Mouse (Mus musculus) embryonic facial prominence, embryonic 14.5 days (tissue): Measurements from ENCODE around the gene Slc34a1. TPM values are rescaled to one million over a fixed set of nuclear protein-coding genes. Genes with fewer than 3 reads are reported as not detected.
A peak's percentile ranks its signal among the peaks of the same experiment; 100 is the strongest.
"Not testable (repeated sequence)": the region's sequence is repeated elsewhere in the genome, so short reads cannot be mapped to it uniquely, and the experiment has no call there.

Source experiments
- ATAC-seq: fragments of 200-750 bp; cut with Nextera tagmentation; 2 replicates; pipeline ENCODE4 v1.8.0; 2017; ENCODE audit warnings: low read depth, moderate number of reproducible peaks, moderate TSS enrichment
- DNase-seq: peaks from one replicate; pipeline ENCODE4 v3.0.0-alpha.2; 2015; ENCODE audit warnings: low spot score
- H3K27ac ChIP-seq: fragments of 300-500 bp; sonication (generic); replicated peaks from 2 replicates; pipeline ENCODE4 v1.5.1; 2014; ENCODE audit warnings: low read depth, mild to moderate bottlenecking, low read length, moderate library complexity
- H3K27me3 ChIP-seq: fragments of 300-500 bp; sonication (generic); replicated peaks from 2 replicates; pipeline ENCODE4 v1.6.1; 2014; ENCODE audit warnings: low read length; ENCODE audit not compliant: control insufficient read depth, insufficient read depth
- H3K36me3 ChIP-seq: fragments of 300-500 bp; sonication (generic); 2 replicates; pipeline ENCODE4 v1.6.1; 2014; ENCODE audit warnings: low read length, mixed read lengths; ENCODE audit not compliant: control insufficient read depth, insufficient read depth
- H3K4me1 ChIP-seq: fragments of 300-500 bp; sonication (generic); 2 replicates; pipeline ENCODE4 v1.6.1; 2014; ENCODE audit warnings: antibody characterized with exemption, low read length; ENCODE audit not compliant: control insufficient read depth, insufficient read depth
- H3K4me2 ChIP-seq: fragments of 300-500 bp; sonication (generic); 2 replicates; pipeline ENCODE4 v1.6.1; 2014; ENCODE audit warnings: low read depth, mild to moderate bottlenecking, low read length, moderate library complexity, mixed read lengths
- H3K4me3 ChIP-seq: fragments of 300-500 bp; sonication (generic); 2 replicates; pipeline ENCODE4 v1.5.1; 2014; ENCODE audit warnings: low read depth, mild to moderate bottlenecking, low read length
- H3K9ac ChIP-seq: fragments of 300-500 bp; sonication (generic); 2 replicates; pipeline ENCODE4 v1.6.1; 2014; ENCODE audit warnings: low read depth, mild to moderate bottlenecking, low read length, moderate library complexity, mixed read lengths
- H3K9me3 ChIP-seq: fragments of 300-500 bp; sonication (generic); 2 replicates; pipeline ENCODE4 v1.6.1; 2016; ENCODE audit warnings: low read length; ENCODE audit not compliant: control insufficient read depth
- WGBS: fragments of 180-500 bp; shearing (Covaris S2); extraction: QIAGEN DNeasy Blood & Tissue Kit; methylation state at CpG from one replicate; pipeline ENCODE4 v1.1.7; 2014; 5-methylcytosine and 5-hydroxymethylcytosine counted together
- polyA plus RNA-seq: library from polyadenylated mRNA; unstranded; fragments of >200 nt; fragmentation: Nextera tagmentation; extraction: Ambion mirVana; gene quantifications from 2 replicates; pipeline ENCODE4 v1.2.1, GENCODE M21; 2014

Slc34a1 gene
- polyA plus RNA-seq, 1 experiment from 2014 or later, result not detected

GRCm38 (mm10) chr13:55420933-55421800, 23.2 kb downstream of the Slc34a1 start:
- peak overlapping the region; percentile 23 for H3K4me3 ChIP-seq
- H3K9ac ChIP-seq, result peak overlapping the region; percentile 43; the same call in 1 of the 2 replicates

GRCm38 (mm10) chr13:55426613-55427012, 28.6 kb downstream of the Slc34a1 start, which contains the start of gene F12:
Gene F12 (minus strand): TSS chr13:55426793.
- Histone ChIP-seq H3K4me3 (no peak within 1 kb of the TSS), H3K36me3 (no peaks in the 10 kb centered on the region), H3K9ac (no peak within 1 kb of the TSS), H3K9me3 (no peaks in the 10 kb centered on the region), H3K4me1 (no peaks in the 10 kb centered on the region), H3K4me2 (no peak within 1 kb of the TSS), H3K27me3 (peaks cover 3% of the 10 kb centered on the region), H3K27ac (no peak within 1 kb of the TSS)
- ATAC-seq (no peak), DNase-seq (no peak)
- 87% methylated on average over 10 of the region's 10 CpGs for WGBS

More at GRCm38 (mm10) chr13:55420933-55421800, 23.2 kb downstream of the Slc34a1 start:
- DNase-seq (peak; percentile 74), ATAC-seq (peak; percentile 76)
- peaks cover 35% of the 10 kb centered on the region for H3K27me3 ChIP-seq
- H3K4me1 ChIP-seq, result no peaks in the 10 kb centered on the region
- no peak overlapping the region for H3K27ac ChIP-seq
- no peaks in the 10 kb centered on the region for H3K9me3 ChIP-seq
- H3K4me2 ChIP-seq, result peak overlapping the region; percentile 53
- WGBS, result 14% methylated on average over 30 of the region's 35 CpGs
- no peaks in the 10 kb centered on the region for H3K36me3 ChIP-seq

- 62% methylated on average over 12 of the region's 12 CpGs for WGBS
- DNase-seq (no peak), ATAC-seq (no peak)
Observed at GRCm38 (mm10) chr13:55429226-55429888, 31.4 kb downstream of the Slc34a1 start.

DNA sequence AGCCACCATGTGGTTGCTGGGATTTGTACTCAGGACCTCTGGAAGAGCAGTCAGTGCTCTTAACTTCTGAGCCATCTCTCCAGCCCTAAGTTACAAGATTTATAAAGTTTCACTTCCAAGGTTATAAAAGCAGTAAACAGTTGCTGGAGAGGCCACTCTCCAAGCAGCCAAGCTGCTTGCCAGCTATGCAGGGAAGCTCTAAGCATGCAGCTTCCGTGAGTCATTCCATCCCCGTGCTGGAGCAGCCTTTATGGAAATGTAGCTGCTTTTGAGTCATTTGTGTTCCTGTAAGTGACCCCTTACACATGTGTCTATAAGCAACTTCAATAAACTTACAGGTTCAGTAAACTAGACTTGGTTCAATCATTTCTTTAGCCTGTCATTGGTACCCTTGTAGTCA, 32.6 kb downstream of the Slc34a1 start:
- Histone ChIP-seq H3K27me3 (no peaks in the 10 kb centered on the region), H3K27ac (no peak overlapping the region)

More at GRCm38 (mm10) chr13:55429226-55429888, 31.4 kb downstream of the Slc34a1 start:
- Histone ChIP-seq H3K4me2 (no peak overlapping the region), H3K27me3 (no peaks in the 10 kb centered on the region), H3K9me3 (no peaks in the 10 kb centered on the region), H3K4me3 (no peak overlapping the region), H3K4me1 (no peaks in the 10 kb centered on the region), H3K9ac (no peak overlapping the region), H3K27ac (no peak overlapping the region), H3K36me3 (no peaks in the 10 kb centered on the region)

DNA sequence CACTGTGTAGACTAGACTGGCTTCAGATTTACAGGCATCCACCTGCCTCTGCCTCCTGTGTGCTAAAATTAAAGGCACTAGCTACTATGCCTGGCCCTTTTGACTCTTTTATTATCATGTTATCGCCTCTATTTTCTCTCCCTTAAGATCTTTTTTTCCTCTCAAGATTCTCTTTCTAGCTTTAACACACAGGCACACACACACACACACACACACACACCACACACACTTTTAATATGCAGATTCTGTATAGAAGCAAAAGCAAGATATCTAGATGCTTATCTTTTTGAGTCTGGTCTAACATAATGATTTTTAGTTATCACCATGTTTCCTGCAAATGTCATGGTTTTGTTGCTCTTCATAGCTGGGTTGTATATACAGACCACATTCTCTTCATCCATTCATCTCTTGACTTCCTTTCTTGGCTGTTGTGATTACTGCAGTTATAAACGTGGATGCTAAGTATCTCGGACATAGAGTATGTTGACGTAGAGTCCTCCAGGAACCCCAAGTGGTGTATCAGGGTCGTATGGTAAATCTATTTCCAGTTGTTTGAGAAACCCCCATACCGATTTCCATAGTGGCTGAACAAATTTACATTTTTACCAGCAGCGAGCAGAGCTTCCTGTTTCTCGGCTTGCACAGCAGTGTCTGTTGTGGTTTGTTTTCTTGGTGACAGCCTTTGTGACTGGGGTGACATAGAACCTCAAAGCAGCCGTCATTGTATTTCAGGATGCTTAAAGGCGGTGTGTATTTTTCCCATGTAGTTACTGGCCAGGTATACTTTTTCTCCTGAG, 34.1 kb downstream of the Slc34a1 start:
- ATAC-seq, result no peak
- Histone ChIP-seq H3K4me1 (no peaks in the 10 kb centered on the region), H3K36me3 (no peaks in the 10 kb centered on the region), H3K9me3 (no peaks in the 10 kb centered on the region), H3K9ac (no peak overlapping the region), H3K4me2 (no peak overlapping the region), H3K27me3 (no peaks in the 10 kb centered on the region), H3K27ac (no peak overlapping the region), H3K4me3 (no peak overlapping the region)
- 71% methylated on average over 10 of the region's 10 CpGs for WGBS
- DNase-seq, result no peak

More for the DNA sequence above, 32.6 kb downstream of the Slc34a1 start:
- H3K4me3 ChIP-seq, result no peak overlapping the region
- H3K9me3 ChIP-seq, result no peaks in the 10 kb centered on the region
- H3K9ac ChIP-seq, result no peak overlapping the region
- H3K4me1 ChIP-seq, result no peaks in the 10 kb centered on the region
- H3K36me3 ChIP-seq, result no peaks in the 10 kb centered on the region
- H3K4me2 ChIP-seq, result no peak overlapping the region
- WGBS, result 83% methylated on average over 2 of the region's 2 CpGs
- no peak for ATAC-seq
- no peak for DNase-seq

DNA sequence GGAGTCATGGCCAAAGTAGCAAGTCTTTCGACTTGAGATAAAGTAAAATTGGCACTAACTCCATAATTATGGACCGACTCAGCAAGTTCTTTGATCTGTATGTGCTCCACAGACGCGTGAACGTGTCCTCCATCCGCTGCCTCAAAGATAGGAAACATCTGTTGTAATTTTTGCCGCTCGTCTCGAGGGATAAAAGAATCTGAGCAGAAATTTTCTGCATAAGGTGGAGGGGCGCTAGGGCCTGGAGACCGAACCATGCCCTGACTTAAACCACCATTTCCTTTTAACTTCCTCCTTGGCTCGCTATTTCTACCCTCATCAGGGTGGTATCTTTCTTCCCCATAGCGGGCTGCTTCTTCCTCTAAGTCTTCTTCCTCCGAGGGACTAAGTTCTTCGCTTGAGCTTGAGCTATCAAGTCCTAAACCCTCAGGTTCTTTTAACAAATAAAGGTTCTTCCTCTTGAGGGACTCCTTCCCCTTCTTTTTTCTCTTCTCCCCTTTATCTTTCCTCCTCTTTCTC, 39.2 kb downstream of the Slc34a1 start:
- H3K4me1 ChIP-seq, H3K27me3 ChIP-seq, ATAC-seq, H3K27ac ChIP-seq, H3K4me2 ChIP-seq, H3K36me3 ChIP-seq, H3K9me3 ChIP-seq, H3K9ac ChIP-seq, H3K4me3 ChIP-seq, DNase-seq: not testable (repeated sequence)
- WGBS, result 54% methylated on average over 14 of the region's 15 CpGs

- peak overlapping the region; percentile 66 for H3K9ac ChIP-seq
- H3K27ac ChIP-seq, result peak overlapping the region; percentile 93
- 36% methylated on average over 9 of the region's 9 CpGs for WGBS
- DNase-seq, result no peak
- peaks cover 9% of the 10 kb centered on the region for H3K4me1 ChIP-seq
- no peak for ATAC-seq
- no peaks in the 10 kb centered on the region for H3K27me3 ChIP-seq
- no peaks in the 10 kb centered on the region for H3K9me3 ChIP-seq
- H3K4me3 ChIP-seq, result peak overlapping the region; percentile 84
- H3K4me2 ChIP-seq, result peak overlapping the region; percentile 71
- H3K36me3 ChIP-seq, result no peaks in the 10 kb centered on the region
Observed at GRCm38 (mm10) chr13:55443799-55444285, 45.9 kb downstream of the Slc34a1 start.
